Mouse (Mus musculus) spleen, postnatal 14 days (tissue): ENCODE results near the gene Asic4.

Experiments
- DNase-seq, 2 experiments: peaks; one replicate each; pipeline ENCODE4 v3.0.0; 2021 to 2022; ENCODE audit warnings: low spot score in 2 of 2

The Asic4 gene

GRCm38 (mm10) chr1:75502945-75503650 is 52.9 kb downstream of the Asic4 start:
- no peak for DNase-seq

- DNase-seq: no peak
Measured at GRCm38 (mm10) chr1:75503651-75503980, 53.4 kb downstream of the Asic4 start.

GRCm38 (mm10) chr1:75504256-75505045 is 54.2 kb downstream of the Asic4 start:
- DNase-seq: no peak

GRCm38 (mm10) chr1:75505159-75505955 is 55.1 kb downstream of the Asic4 start:
- no peak for DNase-seq

- no peak for DNase-seq
Measured at GRCm38 (mm10) chr1:75505956-75506831, 56.0 kb downstream of the Asic4 start, which contains the start of gene Obsl1. Obsl1 (minus strand) TSS chr1:75506452.

- DNase-seq: no peak
Measured at GRCm38 (mm10) chr1:75507006-75507405, 56.8 kb downstream of the Asic4 start, which contains the start of gene Inha. Inha (plus strand) TSS chr1:75507077.

GRCm38 (mm10) chr1:75509586-75509985 is 59.4 kb downstream of the Asic4 start:
- no peak for DNase-seq

- DNase-seq: no peak
Measured at GRCm38 (mm10) chr1:75510154-75510553, 59.9 kb downstream of the Asic4 start.

- DNase-seq: no peak
Measured at GRCm38 (mm10) chr1:75511437-75512210, 61.4 kb downstream of the Asic4 start.

- no peak for DNase-seq
Measured at GRCm38 (mm10) chr1:75512550-75512949, 62.3 kb downstream of the Asic4 start.

- DNase-seq: no peak
Measured at GRCm38 (mm10) chr1:75516703-75517380, 66.6 kb downstream of the Asic4 start.

- no peak for DNase-seq
Measured at GRCm38 (mm10) chr1:75517984-75518383, 67.7 kb downstream of the Asic4 start.

GRCm38 (mm10) chr1:75518427-75518826 is 68.2 kb downstream of the Asic4 start:
- no peak for DNase-seq

- DNase-seq: no peak
Measured at GRCm38 (mm10) chr1:75519576-75519975, 69.3 kb downstream of the Asic4 start.

- peak; percentile 73 to 84 for DNase-seq
Measured at GRCm38 (mm10) chr1:75521321-75522031, 71.2 kb downstream of the Asic4 start, which contains the start of gene Stk11ip. Stk11ip (plus strand) TSS chr1:75521529.
